Comparison of ENCODE assay signal across 8 mouse cellular contexts in the genomic region with DNA sequence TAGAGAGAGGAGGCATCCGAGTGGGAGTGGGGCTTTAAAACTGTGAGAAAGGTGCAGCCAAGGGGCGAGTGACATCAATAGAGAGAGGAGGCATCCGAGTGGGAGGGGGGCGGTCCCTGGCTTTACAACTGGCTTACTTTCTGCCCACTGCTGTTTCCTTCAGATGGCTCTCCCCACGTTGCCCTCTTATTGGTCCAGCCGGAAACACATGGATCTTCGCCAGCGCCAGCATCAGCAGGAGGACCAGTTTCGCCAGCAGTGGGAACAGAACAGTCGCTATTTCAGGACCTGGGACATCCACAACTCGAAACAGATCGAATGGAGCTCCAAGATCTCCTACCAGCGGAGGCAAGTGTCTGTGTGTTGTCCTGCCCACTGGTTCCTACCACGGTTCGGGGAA. TPM values are rescaled to one million over a fixed set of nuclear protein-coding genes. Genes with fewer than 3 reads are reported as not detected.
DNase-seq lines count a peak whose midpoint lies in the region; ATAC-seq and TF ChIP-seq lines count a peak whose summit lies in the region.

No protein-coding gene starts in this region.

- no peak for DNase-seq in left cerebral cortex, adult 2 months (ENCODE audit: extremely low spot score in 1 of 2, low spot score in 2 of 2)
- DNase-seq in left cerebral cortex, postnatal 14 days (ENCODE audit: low spot score in 2 of 2): no peak
- DNase-seq in cerebellum, postnatal 36 days: peak; percentile 56 to 57
- DNase-seq in intestine, embryonic 14.5 days (ENCODE audit: low spot score): no peak
- DNase-seq in adrenal gland, adult (ENCODE audit: inconsistent age in 2 of 2, low spot score in 1 of 2): no peak
- DNase-seq in left cerebral cortex, adult 9 months (ENCODE audit: low spot score in 2 of 2): no peak
- no peak for DNase-seq in left cerebral cortex, adult 11 months (ENCODE audit: low spot score)

- H3K4me1 ChIP-seq in intestine, embryonic 14.5 days (replicated peaks; ENCODE audit: control insufficient read depth, insufficient read depth, low read length): peaks cover 5% of the 10 kb centered on the region
- peaks cover 10% of the 10 kb centered on the region for H3K4me1 ChIP-seq in neural tube, embryonic 15.5 days

- WGBS in intestine, embryonic 14.5 days: 59% methylated on average over 15 of the region's 15 CpGs
- WGBS in neural tube, embryonic 15.5 days: 49% methylated on average over 15 of the region's 15 CpGs

- H3K9me3 ChIP-seq in intestine, embryonic 14.5 days (ENCODE audit: control insufficient read depth, low read length): no peaks in the 10 kb centered on the region
- H3K9me3 ChIP-seq in neural tube, embryonic 15.5 days (replicated peaks): no peaks in the 10 kb centered on the region

- ATAC-seq in intestine, embryonic 14.5 days (replicated peaks; ENCODE audit: low FRiP score, low TSS enrichment, low read depth): no peak
- no peak for ATAC-seq in neural tube, embryonic 15.5 days (ENCODE audit: low FRiP score)

- no peak overlapping the region for H3K27ac ChIP-seq in left cerebral cortex, adult 2 months
- H3K27ac ChIP-seq in intestine, embryonic 14.5 days (ENCODE audit: low read depth): no peak overlapping the region
- H3K27ac ChIP-seq in neural tube, embryonic 15.5 days (replicated peaks): no peak overlapping the region

- intact Hi-C loops in left cerebral cortex, adult 2 months (cut with DNase I): no loop called here
- intact Hi-C loops in left cerebral cortex, postnatal 14 days (cut with DNase I): no loop called here

- H3K27me3 ChIP-seq in intestine, embryonic 14.5 days (replicated peaks; ENCODE audit: control insufficient read depth, insufficient read depth, low read length): no peaks in the 10 kb centered on the region
- H3K27me3 ChIP-seq in neural tube, embryonic 15.5 days (replicated peaks): no peaks in the 10 kb centered on the region

- peak overlapping the region; percentile 76 for H3K4me3 ChIP-seq in left cerebral cortex, adult 2 months
- H3K4me3 ChIP-seq in intestine, embryonic 14.5 days (ENCODE audit: low read depth, low read length): peak overlapping the region; percentile 66
- peak overlapping the region; percentile 94 for H3K4me3 ChIP-seq in neural tube, embryonic 15.5 days (replicated peaks)

- peaks cover 27% of the 10 kb centered on the region for H3K36me3 ChIP-seq in intestine, embryonic 14.5 days (ENCODE audit: control insufficient read depth, insufficient read depth, low read length)
- H3K36me3 ChIP-seq in neural tube, embryonic 15.5 days: peaks cover 36% of the 10 kb centered on the region

- H3K9ac ChIP-seq in intestine, embryonic 14.5 days (ENCODE audit: low read length): peak overlapping the region; percentile 60; the same call in 1 of the 2 replicates
- H3K9ac ChIP-seq in neural tube, embryonic 15.5 days (replicated peaks): peak overlapping the region; percentile 63

- peak overlapping the region; percentile 85 for H3K4me2 ChIP-seq in intestine, embryonic 14.5 days (ENCODE audit: low read length)
- H3K4me2 ChIP-seq in neural tube, embryonic 15.5 days: peak overlapping the region; percentile 78

- no peak for TF ChIP-seq CTCF in left cerebral cortex, adult 2 months (IDR thresholded peaks at IDR 0.05)

RNA-seq across cellular contexts. Expression of a gene that starts 0.9 kb away (rescaled TPM):
- total RNA-seq in left cerebral cortex, adult 2 months (2021): 10 to 100 TPM; 13.9 to 15.6 TPM
- 10 to 100 TPM; 11.9 to 12.3 TPM for total RNA-seq in left cerebral cortex, postnatal 14 days (2021)
- 9.0 and 11.7 TPM in 2 replicates for polyA plus RNA-seq in intestine, embryonic 14.5 days (2014; fragmentation: Nextera tagmentation; extraction: Ambion mirVana)
- 14.1 and 15.6 TPM in 2 replicates for polyA plus RNA-seq in neural tube, embryonic 15.5 days (2015; fragmentation: Nextera tagmentation; extraction: Ambion mirVana)

RNA-seq across cellular contexts. Expression of a gene that starts 17.7 kb away (rescaled TPM):
- 10 to 100 TPM; 21.8 to 22.4 TPM for total RNA-seq in left cerebral cortex, adult 2 months (2021)
- 10 to 100 TPM; 32.1 to 39.2 TPM for total RNA-seq in left cerebral cortex, postnatal 14 days (2021)
- polyA plus RNA-seq in intestine, embryonic 14.5 days (2014; fragmentation: Nextera tagmentation; extraction: Ambion mirVana): 74.7 and 77.0 TPM in 2 replicates
- 39.2 and 69.0 TPM in 2 replicates for polyA plus RNA-seq in neural tube, embryonic 15.5 days (2015; fragmentation: Nextera tagmentation; extraction: Ambion mirVana)

RNA-seq across cellular contexts. Expression of a gene that starts 50.3 kb away (rescaled TPM):
- total RNA-seq in left cerebral cortex, adult 2 months (2021): 1 to 10 TPM; 1.8 to 2.2 TPM
- total RNA-seq in left cerebral cortex, postnatal 14 days (2021): 1 to 10 TPM; 2.0 to 2.2 TPM
- polyA plus RNA-seq in intestine, embryonic 14.5 days (2014; fragmentation: Nextera tagmentation; extraction: Ambion mirVana): 0.59 and 0.83 TPM in 2 replicates
- 1.4 and 1.6 TPM in 2 replicates for polyA plus RNA-seq in neural tube, embryonic 15.5 days (2015; fragmentation: Nextera tagmentation; extraction: Ambion mirVana)

Comparison
In these comparisons a context has a peak if more than half of its experiments do, and no peak if none do; other contexts are left out.
1. DNase-seq: peak in cerebellum, postnatal 36 days (2 of 2); none in left cerebral cortex, adult 2 months (0 of 2), left cerebral cortex, postnatal 14 days (0 of 2), intestine, embryonic 14.5 days (single experiment), adrenal gland, adult (0 of 2), left cerebral cortex, adult 9 months (0 of 2) and left cerebral cortex, adult 11 months (single experiment).
2. Peak in every context shown above with its lines, with median percentiles within 50 percentile points of each other: H3K4me3 ChIP-seq.